Mouse (Mus musculus) limb, embryonic 14.5 days (tissue): Measurements from ENCODE around the gene Dst. TPM values are rescaled to one million over a fixed set of nuclear protein-coding genes. Genes with fewer than 3 reads are reported as not detected.
A peak's percentile ranks its signal among the peaks of the same experiment; 100 is the strongest.

ENCODE experiments used
- ATAC-seq: fragments of 200-750 bp; cut with Nextera tagmentation; 2 replicates; pipeline ENCODE4 v1.8.0; 2017; ENCODE audit warnings: low read depth, moderate number of reproducible peaks, moderate TSS enrichment; ENCODE audit not compliant: low FRiP score
- DNase-seq: peaks from one replicate; pipeline ENCODE4 v3.0.0-alpha.2; 2015; ENCODE audit warnings: low spot score
- H3K27ac ChIP-seq: fragments of 300-500 bp; sonication (generic); replicated peaks from 2 replicates; pipeline ENCODE4 v1.5.1; 2014; ENCODE audit warnings: low read depth, mild to moderate bottlenecking, low read length, moderate library complexity, mixed read lengths
- H3K27me3 ChIP-seq: fragments of 300-500 bp; sonication (generic); 2 replicates; pipeline ENCODE4 v1.6.1; 2014; ENCODE audit warnings: low read length, mixed read lengths; ENCODE audit not compliant: control insufficient read depth, insufficient read depth
- H3K36me3 ChIP-seq: fragments of 300-500 bp; sonication (generic); 2 replicates; pipeline ENCODE4 v1.6.1; 2014; ENCODE audit warnings: mild to moderate bottlenecking, low read length, moderate library complexity, mixed read lengths; ENCODE audit not compliant: control insufficient read depth, insufficient read depth
- H3K4me1 ChIP-seq: fragments of 300-500 bp; sonication (generic); 2 replicates; pipeline ENCODE4 v1.6.1; 2014; ENCODE audit warnings: antibody characterized with exemption, low read length, mixed read lengths; ENCODE audit not compliant: control insufficient read depth, insufficient read depth
- H3K4me2 ChIP-seq: fragments of 300-500 bp; sonication (generic); replicated peaks from 2 replicates; pipeline ENCODE4 v1.6.1; 2014; ENCODE audit warnings: low read depth, mild to moderate bottlenecking, low read length, moderate library complexity; ENCODE audit not compliant: severe bottlenecking
- H3K4me3 ChIP-seq: fragments of 300-500 bp; sonication (generic); replicated peaks from 2 replicates; pipeline ENCODE4 v1.5.1; 2014; ENCODE audit warnings: low read length
- H3K9ac ChIP-seq: fragments of 300-500 bp; sonication (generic); 2 replicates; pipeline ENCODE4 v1.6.1; 2014; ENCODE audit warnings: mild to moderate bottlenecking, low read depth, low read length, moderate library complexity; ENCODE audit not compliant: severe bottlenecking
- H3K9me3 ChIP-seq: fragments of 300-500 bp; sonication (generic); 2 replicates; pipeline ENCODE4 v1.6.1; 2016; ENCODE audit warnings: low read length; ENCODE audit not compliant: control insufficient read depth
- POLR2A ChIP-seq: fragments of 200-500 bp; IDR thresholded peaks from 2 replicates; pipeline ENCODE4 v1.8.0; 2012; ENCODE audit warnings: inconsistent platforms, mild to moderate bottlenecking, moderate library complexity, borderline replicate concordance; ENCODE audit not compliant: insufficient read depth, insufficient read length; ENCODE audit errors: extremely low read depth
- WGBS: fragments of 180-500 bp; shearing (Covaris S2); extraction: QIAGEN DNeasy Blood & Tissue Kit; methylation state at CpG from one replicate; pipeline ENCODE4 v1.1.7; 2014; 5-methylcytosine and 5-hydroxymethylcytosine counted together
- microRNA-seq: library from miRNA; unstranded; fragments of <30 nt; microRNA quantifications from one replicate; pipeline ENCODE4, GENCODE M21; 2016
- polyA plus RNA-seq, 2 experiments: library from polyadenylated mRNA; depleted of rRNA in 1 of 2; stranded (reverse) in 1 of 2; unstranded in 1 of 2; fragments of >200 nt; fragmentation: Nextera tagmentation in 1 of 2; extraction: Ambion mirVana in 1 of 2; gene quantifications; 2 replicates each; pipeline versions ENCODE4 v1.2.1 to v1.2.3; 2012 to 2014

Gene Dst
- polyA plus RNA-seq, 2 experiments, result 34.9 to 42.5 TPM

- WGBS, result 74% methylated on average over 8 of the region's 8 CpGs
- H3K4me1 ChIP-seq, result no peaks in the 10 kb centered on the region
- no peak for DNase-seq
- no peaks in the 10 kb centered on the region for H3K9me3 ChIP-seq
- no peak for ATAC-seq
- peaks cover 18% of the 10 kb centered on the region for H3K36me3 ChIP-seq
- no peak overlapping the region for H3K27ac ChIP-seq
- H3K4me3 ChIP-seq, result no peak overlapping the region
- TF ChIP-seq POLR2A, result no peak
- H3K27me3 ChIP-seq, result no peaks in the 10 kb centered on the region
- H3K9ac ChIP-seq, result no peak overlapping the region
- H3K4me2 ChIP-seq, result no peak overlapping the region
Measured at GRCm38 (mm10) chr1:34310532-34311250, 402.7 kb downstream of the Dst start.

GRCm38 (mm10) chr1:34312806-34313205, 404.8 kb downstream of the Dst start:
- H3K27me3 ChIP-seq, result no peaks in the 10 kb centered on the region
- no peak for ATAC-seq
- H3K9me3 ChIP-seq, result no peaks in the 10 kb centered on the region
- H3K4me3 ChIP-seq, result no peak overlapping the region
- no peak overlapping the region for H3K27ac ChIP-seq
- peaks cover 7% of the 10 kb centered on the region for H3K36me3 ChIP-seq
- TF ChIP-seq POLR2A, result no peak
- H3K4me1 ChIP-seq, result no peaks in the 10 kb centered on the region
- DNase-seq, result no peak
- no peak overlapping the region for H3K4me2 ChIP-seq
- H3K9ac ChIP-seq, result no peak overlapping the region
- WGBS, result 95% methylated on average over 4 of the region's 4 CpGs

- Histone ChIP-seq H3K27me3 (no peaks in the 10 kb centered on the region), H3K4me1 (no peaks in the 10 kb centered on the region), H3K4me2 (no peak overlapping the region), H3K27ac (no peak overlapping the region), H3K4me3 (no peak overlapping the region), H3K9ac (no peak overlapping the region), H3K9me3 (no peaks in the 10 kb centered on the region), H3K36me3 (no peaks in the 10 kb centered on the region)
- ATAC-seq (no peak), DNase-seq (no peak)
- 39% methylated on average over 5 of the region's 5 CpGs for WGBS
- TF ChIP-seq POLR2A, result no peak
Measured at GRCm38 (mm10) chr1:34315381-34315780, 407.4 kb downstream of the Dst start.

- H3K27me3 ChIP-seq, result no peaks in the 10 kb centered on the region
- H3K4me3 ChIP-seq, result no peak overlapping the region
- H3K9me3 ChIP-seq, result no peaks in the 10 kb centered on the region
- H3K27ac ChIP-seq, result no peak overlapping the region
- WGBS, result 76% methylated on average over 7 of the region's 7 CpGs
- no peak for DNase-seq
- H3K9ac ChIP-seq, result no peak overlapping the region
- H3K4me2 ChIP-seq, result no peak overlapping the region
- TF ChIP-seq POLR2A, result no peak
- H3K36me3 ChIP-seq, result no peaks in the 10 kb centered on the region
- no peak for ATAC-seq
- H3K4me1 ChIP-seq, result 0 out of 2 replicates have a peak, but pooled peaks cover 3% of the 10 kb centered on the region
Measured at GRCm38 (mm10) chr1:34324255-34324654, 416.2 kb downstream of the Dst start.

GRCm38 (mm10) chr1:34328606-34329005, 420.6 kb downstream of the Dst start:
- TF ChIP-seq POLR2A, result no peak
- no peak overlapping the region for H3K9ac ChIP-seq

GRCm38 (mm10) chr1:34331767-34332166, 423.7 kb downstream of the Dst start:
- H3K36me3 ChIP-seq, result no peaks in the 10 kb centered on the region
- no peak overlapping the region for H3K4me3 ChIP-seq
- H3K9me3 ChIP-seq, result no peaks in the 10 kb centered on the region
- 35% methylated on average over 3 of the region's 3 CpGs for WGBS
- no peak for ATAC-seq
- TF ChIP-seq POLR2A, result no peak
- H3K27me3 ChIP-seq, result no peaks in the 10 kb centered on the region
- H3K4me2 ChIP-seq, result no peak overlapping the region
- DNase-seq, result peak; percentile 47
- H3K27ac ChIP-seq, result no peak overlapping the region
- no peak overlapping the region for H3K9ac ChIP-seq
- 0 out of 2 replicates have a peak, but pooled peaks cover 3% of the 10 kb centered on the region for H3K4me1 ChIP-seq

More at GRCm38 (mm10) chr1:34328606-34329005, 420.6 kb downstream of the Dst start:
- H3K4me1 ChIP-seq, result 0 out of 2 replicates have a peak, but pooled peaks cover 3% of the 10 kb centered on the region
- H3K4me2 ChIP-seq, result no peak overlapping the region
- H3K27ac ChIP-seq, result no peak overlapping the region
- no peak for DNase-seq
- no peak overlapping the region for H3K4me3 ChIP-seq
- no peaks in the 10 kb centered on the region for H3K9me3 ChIP-seq
- no peaks in the 10 kb centered on the region for H3K36me3 ChIP-seq
- ATAC-seq, result no peak
- H3K27me3 ChIP-seq, result no peaks in the 10 kb centered on the region
- WGBS, result 81% methylated on average over 6 of the region's 6 CpGs

Small RNA genes within 50 kb of the gene (microRNA-seq; reads per million reads assigned to microRNA genes)
- gene Mir6896, result not detected

Other genes with a start within 250 kb of the Dst start
- 27.4 and 32.5 TPM in 2 replicates for gene Prim2, start 238.4 kb upstream of the Dst start, polyA plus RNA-seq (2012; rRNA removed)
- gene Prim2, start 238.4 kb upstream of the Dst start, polyA plus RNA-seq (2014; fragmentation: Nextera tagmentation; extraction: Ambion mirVana), result 33.5 and 34.1 TPM in 2 replicates
- gene Rab23, start 188.3 kb upstream of the Dst start, polyA plus RNA-seq (2012; rRNA removed), result 22.4 and 24.6 TPM in 2 replicates
- 28.9 and 33.0 TPM in 2 replicates for gene Rab23, start 188.3 kb upstream of the Dst start, polyA plus RNA-seq (2014; fragmentation: Nextera tagmentation; extraction: Ambion mirVana)
- 39.1 and 41.3 TPM in 2 replicates for gene Bag2, start 150.4 kb upstream of the Dst start, polyA plus RNA-seq (2012; rRNA removed)
- 49.0 and 49.9 TPM in 2 replicates for gene Bag2, start 150.4 kb upstream of the Dst start, polyA plus RNA-seq (2014; fragmentation: Nextera tagmentation; extraction: Ambion mirVana)
- 29.9 and 32.3 TPM in 2 replicates for gene Zfp451, start 93.6 kb upstream of the Dst start, polyA plus RNA-seq (2012; rRNA removed)
- gene Zfp451, start 93.6 kb upstream of the Dst start, polyA plus RNA-seq (2014; fragmentation: Nextera tagmentation; extraction: Ambion mirVana), result 33.4 and 34.8 TPM in 2 replicates
- 1.3 and 1.5 TPM in 2 replicates for gene Bend6, start 409 bp upstream of the Dst start, polyA plus RNA-seq (2012; rRNA removed)
- 1.1 and 1.5 TPM in 2 replicates for gene Bend6, start 409 bp upstream of the Dst start, polyA plus RNA-seq (2014; fragmentation: Nextera tagmentation; extraction: Ambion mirVana)